Mouse (Mus musculus) forebrain, embryonic 16.5 days (tissue): ENCODE measurements around the gene Ipo4. TPM values are rescaled to one million over a fixed set of nuclear protein-coding genes. Genes with fewer than 3 reads are reported as not detected.

Source experiments
- ATAC-seq: fragments of 200-750 bp; cut with Nextera tagmentation; 2 replicates; pipeline ENCODE4 v1.8.0; 2017; ENCODE audit warnings: mild to moderate bottlenecking, moderate library complexity
- H3K27ac ChIP-seq: fragments of 300-500 bp; sonication (generic); 2 replicates; pipeline ENCODE4 v1.5.1; 2014; ENCODE audit warnings: low read length, control low read depth
- H3K27me3 ChIP-seq: fragments of 300-500 bp; sonication (generic); replicated peaks from 2 replicates; pipeline ENCODE4 v1.6.1; 2014; ENCODE audit warnings: low read length; ENCODE audit not compliant: control insufficient read depth, insufficient read depth
- H3K36me3 ChIP-seq: fragments of 300-500 bp; sonication (generic); 2 replicates; pipeline ENCODE4 v1.6.1; 2014; ENCODE audit not compliant: control insufficient read depth, insufficient read depth
- H3K4me1 ChIP-seq: fragments of 300-500 bp; sonication (generic); replicated peaks from 2 replicates; pipeline ENCODE4 v1.6.1; 2014; ENCODE audit warnings: low read length; ENCODE audit not compliant: control insufficient read depth, insufficient read depth
- H3K4me2 ChIP-seq: fragments of 300-500 bp; sonication (generic); 2 replicates; pipeline ENCODE4 v1.6.1; 2014; ENCODE audit warnings: mild to moderate bottlenecking, low read length, control low read depth
- H3K4me3 ChIP-seq: fragments of 300-500 bp; sonication (generic); replicated peaks from 2 replicates; pipeline ENCODE4 v1.5.1; 2014; ENCODE audit warnings: mild to moderate bottlenecking, low read length, control low read depth
- H3K9ac ChIP-seq: fragments of 300-500 bp; sonication (generic); replicated peaks from 2 replicates; pipeline ENCODE4 v1.6.1; 2014; ENCODE audit warnings: low read depth, low read length, control low read depth
- H3K9me3 ChIP-seq: fragments of 300-500 bp; sonication (generic); 2 replicates; pipeline ENCODE4 v1.6.1; 2016; ENCODE audit warnings: low read length; ENCODE audit not compliant: control insufficient read depth
- WGBS: fragments of 180-500 bp; shearing (Covaris S2); extraction: QIAGEN DNeasy Blood & Tissue Kit; methylation state at CpG from one replicate; pipeline ENCODE4 v1.1.7; 2014; 5-methylcytosine and 5-hydroxymethylcytosine counted together
- polyA plus RNA-seq: library from polyadenylated mRNA; unstranded; fragments of >200 nt; fragmentation: Nextera tagmentation; extraction: Ambion mirVana; gene quantifications from 2 replicates; pipeline ENCODE4 v1.2.1, GENCODE M21; 2015

Gene Ipo4
- 92.5 and 110 TPM in 2 replicates for polyA plus RNA-seq

DNA sequence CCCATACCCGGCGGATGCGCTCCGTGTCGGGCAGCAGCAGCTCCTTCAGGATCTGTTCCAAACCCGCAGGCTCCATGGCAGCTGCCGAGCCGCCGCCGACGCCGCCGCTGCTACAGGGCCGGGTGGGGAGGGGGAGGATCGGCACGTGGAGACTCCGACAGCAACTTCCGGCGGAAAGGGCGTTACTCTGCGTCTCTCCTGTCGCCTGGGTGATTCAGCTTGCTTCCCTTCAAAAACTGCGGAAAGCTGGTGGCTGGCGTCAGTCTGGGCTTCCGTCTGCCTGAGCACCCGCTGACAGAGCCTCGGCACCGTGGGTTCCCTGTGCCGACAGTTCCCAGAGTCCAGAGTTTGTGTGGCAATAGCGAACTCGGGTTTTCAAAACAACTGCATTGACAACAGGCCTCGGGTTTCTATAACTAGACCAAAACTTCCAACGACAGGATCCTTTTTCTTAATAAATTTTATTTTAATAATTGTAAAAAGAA lies at the start of gene Ipo4:
Ipo4 (minus strand) TSS at position 435 of the 485 bp plus-strand sequence.
- peaks cover 18% of the 10 kb centered on the region for H3K4me1 ChIP-seq
- peak; percentile 96 for ATAC-seq
- H3K36me3 ChIP-seq, result peaks cover 18% of the 10 kb centered on the region
- 1% methylated on average over 33 of the region's 33 CpGs for WGBS
- no peaks in the 10 kb centered on the region for H3K9me3 ChIP-seq
- no peaks in the 10 kb centered on the region for H3K27me3 ChIP-seq
- peak within 1 kb of the TSS; percentile 72 for H3K9ac ChIP-seq
- H3K4me2 ChIP-seq, result peak within 1 kb of the TSS; percentile 92
- peak within 1 kb of the TSS; percentile 72 for H3K4me3 ChIP-seq
- H3K27ac ChIP-seq, result peak within 1 kb of the TSS; percentile 73

DNA sequence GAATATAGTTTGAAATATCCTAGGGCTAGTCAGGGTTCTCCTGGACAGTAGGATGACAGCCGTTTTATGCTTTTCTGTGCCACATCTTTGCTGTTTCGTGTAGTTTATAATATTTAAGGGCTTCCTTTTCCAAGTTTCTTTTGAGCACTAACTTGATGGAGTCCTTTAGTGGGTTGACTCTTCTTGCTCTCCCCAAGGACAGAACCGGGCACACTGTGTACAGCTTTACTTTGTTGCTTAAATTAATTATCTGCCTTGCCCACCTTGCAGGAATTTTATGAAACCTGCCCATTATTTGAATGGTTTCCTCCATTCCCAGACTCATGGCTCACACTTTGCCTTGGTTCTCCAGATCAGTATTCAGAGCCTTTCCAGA lies 46.3 kb upstream of the Ipo4 start:
- Histone ChIP-seq H3K4me3 (peak overlapping the region; percentile 80), H3K27me3 (no peaks in the 10 kb centered on the region), H3K4me2 (peak overlapping the region; percentile 90), H3K4me1 (peaks cover 10% of the 10 kb centered on the region), H3K9ac (peak overlapping the region; percentile 73), H3K9me3 (no peaks in the 10 kb centered on the region), H3K36me3 (peaks cover 14% of the 10 kb centered on the region), H3K27ac (peak overlapping the region; percentile 34; the same call in 1 of the 2 replicates)
- WGBS, result 10% methylated on average over 3 of the region's 3 CpGs
- ATAC-seq, result peak; percentile 34

DNA sequence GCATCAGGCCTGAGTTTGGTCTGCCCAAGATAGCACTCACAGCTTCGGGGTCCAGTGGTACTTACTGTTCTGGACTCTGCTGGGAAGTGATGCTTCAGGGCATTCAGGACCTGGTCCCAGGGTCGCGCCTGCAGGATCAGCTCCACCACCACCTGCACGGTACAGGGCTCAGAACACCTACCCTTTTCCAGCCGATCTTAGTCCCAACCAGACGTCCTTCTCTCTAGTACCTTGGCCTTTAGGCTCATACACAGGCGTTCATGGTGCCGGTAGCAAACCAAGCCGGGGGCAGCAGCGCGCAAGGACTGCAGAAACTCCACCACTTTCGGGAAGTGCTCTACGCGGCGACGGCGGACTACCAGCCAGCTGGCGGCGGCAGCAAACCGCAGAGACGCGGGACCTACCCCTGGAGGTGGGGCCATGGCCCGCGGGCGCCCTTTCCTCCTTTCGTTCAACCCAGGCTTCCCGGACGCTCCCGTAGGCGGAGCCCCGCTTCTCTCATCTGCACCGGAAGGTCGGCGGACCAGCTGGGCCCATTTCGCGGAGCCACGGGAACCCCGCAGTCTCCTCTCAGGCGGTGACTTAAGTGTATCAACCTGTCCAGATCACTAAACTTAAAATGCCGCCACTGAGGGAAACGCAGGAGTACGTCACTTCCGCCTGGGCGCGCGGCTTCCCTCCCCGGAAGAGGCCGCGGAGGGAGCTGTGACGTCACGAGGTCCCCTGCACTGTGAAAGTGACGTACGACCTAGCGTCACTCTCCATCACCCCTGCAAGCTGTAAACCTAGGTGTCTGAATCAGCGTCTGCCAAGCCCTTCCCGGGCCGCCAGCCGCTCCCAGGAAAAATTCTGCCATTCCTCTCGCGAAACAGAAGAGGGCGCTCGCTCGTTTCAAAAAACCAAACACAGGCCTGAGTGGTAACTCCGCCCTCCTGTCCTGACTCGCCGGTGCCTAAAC lies 45.7 kb upstream of the Ipo4 start, which contains the start of gene Tinf2:
Tinf2 (minus strand) TSS at position 661 of the 958 bp plus-strand sequence.
- peak within 1 kb of the TSS; percentile 90 for H3K4me2 ChIP-seq
- peak within 1 kb of the TSS; percentile 73 for H3K27ac ChIP-seq
- peak within 1 kb of the TSS; percentile 80 for H3K4me3 ChIP-seq
- H3K9me3 ChIP-seq, result no peaks in the 10 kb centered on the region
- under 1% methylated on average over 66 of the region's 66 CpGs for WGBS
- H3K4me1 ChIP-seq, result peaks cover 10% of the 10 kb centered on the region
- ATAC-seq, result peak; percentile 98
- H3K27me3 ChIP-seq, result no peaks in the 10 kb centered on the region
- peaks cover 17% of the 10 kb centered on the region for H3K36me3 ChIP-seq
- peak within 1 kb of the TSS; percentile 73 for H3K9ac ChIP-seq

GRCm38 (mm10) chr14:55677615-55678014 lies 41.9 kb upstream of the Ipo4 start:
- H3K4me1 ChIP-seq, result peaks cover 14% of the 10 kb centered on the region
- no peak overlapping the region for H3K4me3 ChIP-seq
- ATAC-seq, result no peak
- H3K9me3 ChIP-seq, result no peaks in the 10 kb centered on the region
- H3K4me2 ChIP-seq, result no peak overlapping the region
- H3K27me3 ChIP-seq, result no peaks in the 10 kb centered on the region
- no peak overlapping the region for H3K27ac ChIP-seq
- peaks cover 17% of the 10 kb centered on the region for H3K36me3 ChIP-seq
- no peak overlapping the region for H3K9ac ChIP-seq
- WGBS, result 82% methylated on average over 4 of the region's 4 CpGs

- Histone ChIP-seq H3K27ac (no peak overlapping the region), H3K4me1 (peaks cover 19% of the 10 kb centered on the region), H3K9ac (peak overlapping the region; percentile 58; the same call in 1 of the 2 replicates), H3K36me3 (peaks cover 6% of the 10 kb centered on the region), H3K4me2 (peak overlapping the region; percentile 81), H3K9me3 (no peaks in the 10 kb centered on the region), H3K27me3 (no peaks in the 10 kb centered on the region), H3K4me3 (peak overlapping the region; percentile 83)
- WGBS, result 83% methylated on average over 7 of the region's 7 CpGs
- ATAC-seq, result no peak
These were observed 36.9 kb upstream of the Ipo4 start for GRCm38 (mm10) chr14:55672741-55673060.

DNA sequence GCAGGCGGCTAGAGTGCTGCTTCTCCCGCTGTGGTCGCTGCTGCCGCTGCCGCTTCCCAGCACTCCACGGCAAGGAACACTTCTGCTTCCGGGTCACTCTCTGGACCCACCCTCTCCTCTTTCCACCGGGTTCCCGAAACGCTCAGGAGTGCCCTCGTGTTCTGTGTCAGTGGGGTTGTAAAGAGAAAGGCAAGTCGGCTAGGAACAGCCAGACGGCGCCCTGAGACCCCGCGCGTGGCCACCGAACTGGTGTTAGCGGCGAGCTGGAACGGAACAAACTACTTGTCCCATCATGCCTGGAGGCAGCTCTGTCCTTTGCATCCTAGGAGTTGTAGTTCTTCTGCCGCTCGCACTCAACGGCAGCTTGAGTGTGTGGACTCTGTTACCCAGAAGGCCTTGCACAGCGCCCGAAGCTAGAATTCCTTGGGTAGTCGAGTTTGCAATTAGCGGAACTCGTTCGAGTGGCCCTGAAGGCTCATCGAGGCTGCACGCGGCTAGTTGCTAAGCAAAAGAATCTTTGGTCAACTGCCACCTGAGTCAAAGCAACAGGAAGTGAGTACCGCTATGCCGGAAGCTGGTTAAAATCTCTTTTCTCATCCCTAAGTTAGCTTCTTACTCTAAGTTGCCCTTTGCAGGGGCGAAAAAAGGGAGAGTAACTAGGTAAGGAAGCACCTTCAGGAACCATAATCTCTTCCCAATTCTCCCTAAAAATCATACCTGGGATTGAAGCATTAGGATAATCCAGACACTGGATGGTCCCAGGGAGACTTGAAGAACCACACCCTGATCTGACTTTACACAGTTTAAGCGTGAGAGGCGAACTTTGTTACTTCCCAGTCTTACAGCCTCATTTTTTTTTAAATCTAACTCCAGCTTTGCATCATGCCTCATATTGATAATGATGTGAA lies 36.3 kb upstream of the Ipo4 start, which contains the start of the genes Gmpr2 and Nedd8:
Gmpr2 (plus strand) TSS at position 109 of the 908 bp plus-strand sequence.
Nedd8 (minus strand) TSS at position 292 of the 908 bp plus-strand sequence.
- Histone ChIP-seq H3K36me3 (peaks cover 3% of the 10 kb centered on the region; the same call in 1 of the 2 replicates), H3K4me3 (peak within 1 kb of the TSS; percentile 83), H3K4me2 (peak within 1 kb of the TSS; percentile 91), H3K4me1 (peaks cover 19% of the 10 kb centered on the region), H3K27ac (peak within 1 kb of the TSS; percentile 88), H3K9ac (peak within 1 kb of the TSS; percentile 58), H3K27me3 (no peaks in the 10 kb centered on the region), H3K9me3 (no peaks in the 10 kb centered on the region)
- ATAC-seq, result peak; percentile 99
- WGBS, result under 1% methylated on average over 38 of the region's 38 CpGs

DNA sequence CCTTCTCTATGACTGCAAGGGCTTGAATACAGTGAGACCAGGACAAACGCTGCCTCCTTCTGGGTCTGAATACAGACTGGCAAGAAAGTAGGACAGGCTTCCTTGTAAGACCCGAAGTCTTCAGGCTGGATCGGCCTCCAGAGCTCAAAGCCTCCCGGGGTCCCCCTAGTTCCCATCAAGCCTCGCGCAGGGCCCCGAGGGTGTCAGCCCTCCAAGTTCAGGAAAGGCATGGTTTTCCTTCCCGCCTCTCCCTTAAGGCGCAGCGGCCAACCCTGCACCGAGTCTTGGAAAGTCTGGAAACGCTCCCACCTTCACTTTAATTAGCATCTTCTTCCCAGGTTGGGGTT lies 35.7 kb upstream of the Ipo4 start:
- peak overlapping the region; percentile 83 for H3K4me3 ChIP-seq
- H3K9ac ChIP-seq, result peak overlapping the region; percentile 51
- 0% methylated on average over 12 of the region's 12 CpGs for WGBS
- peak; percentile 57 for ATAC-seq
- no peaks in the 10 kb centered on the region for H3K27me3 ChIP-seq
- H3K9me3 ChIP-seq, result no peaks in the 10 kb centered on the region
- no peaks in the 10 kb centered on the region for H3K36me3 ChIP-seq
- H3K4me2 ChIP-seq, result peak overlapping the region; percentile 91
- H3K4me1 ChIP-seq, result peaks cover 19% of the 10 kb centered on the region
- peak overlapping the region; percentile 88 for H3K27ac ChIP-seq

DNA sequence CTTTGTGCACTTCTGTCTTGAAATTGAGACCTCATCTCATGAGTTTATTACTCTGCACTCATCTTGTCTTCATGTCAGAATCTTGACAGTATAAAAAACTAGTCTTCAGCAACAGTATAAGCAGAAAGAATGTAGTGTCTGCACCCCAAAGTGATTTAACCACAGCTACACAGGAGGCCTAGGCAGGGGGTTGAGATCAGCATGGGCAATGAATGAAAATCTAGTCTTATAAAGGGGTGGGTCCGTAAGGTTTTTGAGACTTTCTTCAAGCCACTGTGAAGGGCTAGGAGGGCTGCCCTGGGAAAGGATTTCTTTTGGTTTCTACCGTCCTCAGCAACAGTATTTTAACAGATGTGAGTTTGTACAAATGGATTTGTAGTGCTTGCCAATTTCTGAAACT lies 24.9 kb upstream of the Ipo4 start:
- Histone ChIP-seq H3K4me1 (peaks cover 9% of the 10 kb centered on the region), H3K27me3 (no peaks in the 10 kb centered on the region), H3K4me3 (peak overlapping the region; percentile 65), H3K27ac (no peak overlapping the region), H3K4me2 (peak overlapping the region; percentile 69), H3K9me3 (no peaks in the 10 kb centered on the region), H3K9ac (no peak overlapping the region), H3K36me3 (peaks cover 8% of the 10 kb centered on the region; the same call in 1 of the 2 replicates)
- 33% methylated on average over 2 of the region's 2 CpGs for WGBS
- ATAC-seq, result peak; percentile 16; the same call in 1 of the 2 replicates
